Mouse (Mus musculus): Measurements from ENCODE around the gene Sipa1l3. TPM values are rescaled to one million over a fixed set of nuclear protein-coding genes. Genes with fewer than 3 reads are reported as not detected.
A peak's percentile ranks its signal among the peaks of the same experiment; 100 is the strongest.

The Sipa1l3 gene
- polyA plus RNA-seq, 1 experiment from 2014 or later: 22.4 TPM

DNA sequence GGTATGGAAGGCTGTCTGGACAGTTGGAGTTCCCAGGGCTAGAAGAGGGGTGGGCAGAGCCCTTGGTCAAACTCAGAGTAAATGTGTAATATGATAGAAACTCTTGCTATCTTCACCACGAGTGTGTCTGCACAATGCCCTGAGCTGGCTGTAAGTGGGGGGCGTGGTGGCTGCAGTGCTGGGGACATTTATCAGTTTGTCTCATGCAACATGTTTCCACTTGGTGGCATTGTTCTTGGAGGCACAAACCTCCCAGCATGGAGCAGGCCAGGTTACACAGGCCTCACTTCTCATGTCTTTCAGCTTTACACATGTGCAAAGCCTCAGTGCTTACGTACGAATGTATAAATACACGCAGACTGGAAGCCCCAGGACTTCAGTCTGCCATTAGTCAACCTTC lies 146.3 kb downstream of the Sipa1l3 start:
- peaks cover 10% of the 10 kb centered on the region; the same call in 1 of the 2 replicates for H3K36me3 ChIP-seq (replicated peaks)
- WGBS: 87% methylated on average over 5 of the region's 5 CpGs
- H3K4me2 ChIP-seq: no peak overlapping the region
- no peaks in the 10 kb centered on the region for H3K27me3 ChIP-seq (replicated peaks)
- H3K9me3 ChIP-seq: no peaks in the 10 kb centered on the region
- H3K4me1 ChIP-seq: peaks cover 14% of the 10 kb centered on the region
- no peak for ATAC-seq (replicated peaks)
- H3K27ac ChIP-seq: no peak overlapping the region
- H3K9ac ChIP-seq: no peak overlapping the region
- no peak overlapping the region for H3K4me3 ChIP-seq

DNA sequence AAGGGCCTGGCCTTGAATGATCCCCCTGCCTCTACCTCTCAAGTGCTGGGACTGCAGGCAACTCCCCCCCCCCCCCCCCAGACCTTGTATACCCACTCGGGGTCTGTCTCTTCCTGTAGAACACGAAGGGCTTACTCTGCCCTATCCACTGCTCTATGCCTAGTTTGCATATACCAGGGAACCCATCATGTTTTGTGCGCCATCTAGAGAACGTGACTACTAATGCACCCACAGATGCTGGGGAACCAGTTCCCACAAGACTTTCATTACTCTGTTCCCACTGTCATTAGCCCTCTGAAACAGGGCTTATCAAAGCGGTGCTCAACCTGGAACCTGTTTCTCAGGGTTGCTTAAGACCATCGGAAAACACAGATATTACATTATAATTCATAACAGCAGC lies 148.4 kb downstream of the Sipa1l3 start:
- WGBS: 62% methylated on average over 6 of the region's 6 CpGs
- H3K27me3 ChIP-seq (replicated peaks): no peaks in the 10 kb centered on the region

GRCm38 (mm10) chr7:29368004-29368320 lies 150.5 kb downstream of the Sipa1l3 start:
- WGBS: 40% methylated on average over 5 of the region's 5 CpGs

More for the DNA sequence above, 148.4 kb downstream of the Sipa1l3 start:
- Histone ChIP-seq H3K9me3 (no peaks in the 10 kb centered on the region), H3K4me3 (no peak overlapping the region), H3K9ac (no peak overlapping the region), H3K27ac (no peak overlapping the region), H3K4me1 (peaks cover 20% of the 10 kb centered on the region), H3K4me2 (no peak overlapping the region), H3K36me3 (replicated peaks) (no peaks in the 10 kb centered on the region)
- no peak for ATAC-seq (replicated peaks)

DNA sequence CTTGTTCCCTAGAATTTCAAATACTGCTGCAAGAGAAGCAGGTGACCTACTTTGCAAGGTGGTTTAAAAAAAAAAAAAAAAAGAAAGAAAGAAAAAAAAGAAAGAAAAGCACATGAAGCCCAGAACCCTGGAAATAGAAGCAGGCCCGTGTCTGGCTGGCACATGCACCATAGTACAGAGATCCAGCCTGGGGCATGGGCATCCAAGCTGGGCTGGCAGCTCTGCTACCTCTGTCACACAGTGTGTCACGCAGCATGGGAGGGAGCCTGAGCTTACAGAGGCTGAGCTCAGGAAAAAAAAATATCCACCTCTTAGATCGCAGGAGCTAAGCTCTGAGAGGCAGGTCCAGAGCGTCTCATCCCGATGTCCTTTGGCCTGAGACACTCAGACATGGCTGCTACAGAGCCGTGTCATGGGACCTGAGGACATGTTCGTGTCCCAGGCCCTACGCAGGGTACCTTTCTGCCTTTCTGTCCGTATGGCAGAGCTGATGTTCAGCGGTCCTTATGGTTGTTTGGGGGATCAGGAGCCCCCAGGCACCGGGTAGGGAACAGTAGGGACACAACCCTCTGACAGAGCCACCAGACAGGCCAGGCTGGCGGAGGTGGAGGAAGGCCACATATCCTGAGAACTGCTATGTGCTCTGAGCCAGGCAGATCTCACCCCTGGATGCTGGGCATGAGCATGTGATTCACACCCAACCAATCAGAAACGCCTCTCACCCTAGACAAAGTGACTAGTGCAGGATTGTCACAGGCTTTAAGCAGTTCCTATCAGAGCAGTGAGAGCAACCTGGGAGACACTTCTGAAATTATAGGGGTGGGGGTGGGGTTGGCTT lies 151.1 kb downstream of the Sipa1l3 start:
- H3K36me3 ChIP-seq (replicated peaks): no peaks in the 10 kb centered on the region
- no peak overlapping the region for H3K4me3 ChIP-seq
- H3K9ac ChIP-seq: peak overlapping the region; percentile 28
- 70% methylated on average over 13 of the region's 13 CpGs for WGBS
- no peaks in the 10 kb centered on the region for H3K27me3 ChIP-seq (replicated peaks)
- H3K4me1 ChIP-seq: peaks cover 20% of the 10 kb centered on the region
- no peaks in the 10 kb centered on the region for H3K9me3 ChIP-seq
- peak overlapping the region; percentile 30 for H3K4me2 ChIP-seq
- H3K27ac ChIP-seq: peak overlapping the region; percentile 88
- peak; percentile 95 for ATAC-seq (replicated peaks)

More at GRCm38 (mm10) chr7:29368004-29368320, 150.5 kb downstream of the Sipa1l3 start:
- peak overlapping the region; percentile 30 for H3K4me2 ChIP-seq
- H3K9ac ChIP-seq: no peak overlapping the region
- peak; percentile 40; the same call in 1 of the 2 replicates for ATAC-seq (replicated peaks)
- H3K9me3 ChIP-seq: no peaks in the 10 kb centered on the region
- peak overlapping the region; percentile 88 for H3K27ac ChIP-seq
- no peaks in the 10 kb centered on the region for H3K27me3 ChIP-seq (replicated peaks)
- H3K4me3 ChIP-seq: no peak overlapping the region
- no peaks in the 10 kb centered on the region for H3K36me3 ChIP-seq (replicated peaks)
- peaks cover 20% of the 10 kb centered on the region for H3K4me1 ChIP-seq

- WGBS: 8% methylated on average over 4 of the region's 4 CpGs
Observed at GRCm38 (mm10) chr7:29364052-29364451, 154.4 kb downstream of the Sipa1l3 start.

DNA sequence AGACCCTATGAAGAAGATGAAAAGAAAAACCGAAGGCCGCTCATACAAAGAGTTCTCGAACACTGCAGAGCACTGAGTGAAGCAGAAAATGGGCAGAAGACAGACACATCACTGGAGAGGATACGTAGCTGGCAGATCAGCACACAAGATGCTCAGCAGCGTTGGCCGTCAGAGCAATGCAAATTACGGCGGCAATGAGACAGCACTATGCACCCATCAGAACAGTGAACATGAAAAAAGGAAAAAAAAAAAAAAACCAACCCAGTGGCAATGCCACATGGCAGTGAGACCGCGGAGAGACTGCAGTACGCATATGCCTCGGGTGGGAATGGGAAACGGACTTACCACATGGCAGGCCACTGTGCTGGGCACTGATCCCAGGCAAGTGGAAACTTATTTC lies 156.9 kb downstream of the Sipa1l3 start:
- Histone ChIP-seq H3K27ac (no peak overlapping the region), H3K9ac (no peak overlapping the region), H3K9me3 (no peaks in the 10 kb centered on the region), H3K4me2 (no peak overlapping the region), H3K4me1 (no peaks in the 10 kb centered on the region), H3K4me3 (no peak overlapping the region), H3K36me3 (replicated peaks) (no peaks in the 10 kb centered on the region), H3K27me3 (replicated peaks) (no peaks in the 10 kb centered on the region)
- ATAC-seq (replicated peaks): no peak
- WGBS: 85% methylated on average over 13 of the region's 13 CpGs

More at GRCm38 (mm10) chr7:29364052-29364451, 154.4 kb downstream of the Sipa1l3 start:
- H3K27ac ChIP-seq: no peak overlapping the region
- no peaks in the 10 kb centered on the region for H3K27me3 ChIP-seq (replicated peaks)
- H3K4me2 ChIP-seq: no peak overlapping the region
- H3K4me3 ChIP-seq: no peak overlapping the region
- H3K36me3 ChIP-seq (replicated peaks): no peaks in the 10 kb centered on the region
- H3K9me3 ChIP-seq: no peaks in the 10 kb centered on the region
- no peak overlapping the region for H3K9ac ChIP-seq
- H3K4me1 ChIP-seq: peaks cover 20% of the 10 kb centered on the region
- ATAC-seq (replicated peaks): no peak

- peaks cover 12% of the 10 kb centered on the region; the same call in 1 of the 2 replicates for H3K36me3 ChIP-seq (replicated peaks)
Observed at GRCm38 (mm10) chr7:29355406-29355805, 163.0 kb downstream of the Sipa1l3 start.

DNA sequence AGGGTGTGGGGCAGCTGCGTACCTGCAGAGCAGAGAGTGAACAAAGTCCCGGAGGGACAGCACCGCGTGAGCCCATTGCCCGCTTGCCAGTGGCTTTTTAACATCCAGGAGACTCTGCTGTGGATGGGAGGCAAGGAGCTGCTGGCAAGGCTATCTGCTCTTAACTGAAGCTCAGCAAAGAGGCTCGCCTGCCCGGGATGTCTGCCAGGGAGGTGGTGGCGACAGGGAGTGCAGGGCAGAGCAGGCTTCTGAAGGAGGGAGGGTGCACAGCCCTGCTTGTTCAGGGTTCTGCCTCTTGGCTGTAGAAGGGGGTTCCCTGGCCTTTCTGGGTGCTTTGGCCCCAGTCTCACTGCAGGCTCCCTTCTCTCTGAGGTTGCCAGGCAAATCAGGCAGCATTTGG lies 164.3 kb downstream of the Sipa1l3 start:
- Histone ChIP-seq H3K9me3 (no peaks in the 10 kb centered on the region), H3K36me3 (replicated peaks) (peaks cover 12% of the 10 kb centered on the region; the same call in 1 of the 2 replicates), H3K9ac (no peak overlapping the region)

More at GRCm38 (mm10) chr7:29355406-29355805, 163.0 kb downstream of the Sipa1l3 start:
- H3K4me1 ChIP-seq: no peaks in the 10 kb centered on the region
- WGBS: 90% methylated on average over 8 of the region's 8 CpGs
- no peaks in the 10 kb centered on the region for H3K9me3 ChIP-seq
- H3K4me3 ChIP-seq: no peak overlapping the region
- no peaks in the 10 kb centered on the region for H3K27me3 ChIP-seq (replicated peaks)
- no peak for ATAC-seq (replicated peaks)
- H3K27ac ChIP-seq: no peak overlapping the region
- no peak overlapping the region for H3K4me2 ChIP-seq
- H3K9ac ChIP-seq: no peak overlapping the region

GRCm38 (mm10) chr7:29352246-29352645 lies 166.2 kb downstream of the Sipa1l3 start:
- H3K9ac ChIP-seq: no peak overlapping the region
- H3K27me3 ChIP-seq (replicated peaks): no peaks in the 10 kb centered on the region
- H3K9me3 ChIP-seq: no peaks in the 10 kb centered on the region
- no peak for ATAC-seq (replicated peaks)
- no peaks in the 10 kb centered on the region for H3K4me1 ChIP-seq
- no peak overlapping the region for H3K27ac ChIP-seq
- 82% methylated on average over 8 of the region's 8 CpGs for WGBS
- H3K36me3 ChIP-seq (replicated peaks): peaks cover 12% of the 10 kb centered on the region; the same call in 1 of the 2 replicates
- H3K4me3 ChIP-seq: no peak overlapping the region
- no peak overlapping the region for H3K4me2 ChIP-seq

More for the DNA sequence above, 164.3 kb downstream of the Sipa1l3 start:
- WGBS: 84% methylated on average over 8 of the region's 8 CpGs
- Histone ChIP-seq H3K27me3 (replicated peaks) (no peaks in the 10 kb centered on the region), H3K4me1 (no peaks in the 10 kb centered on the region), H3K4me3 (no peak overlapping the region), H3K27ac (no peak overlapping the region), H3K4me2 (no peak overlapping the region)
- ATAC-seq (replicated peaks): no peak

- 87% methylated on average over 10 of the region's 10 CpGs for WGBS
- Histone ChIP-seq H3K4me3 (no peak overlapping the region), H3K9me3 (no peaks in the 10 kb centered on the region), H3K27me3 (replicated peaks) (no peaks in the 10 kb centered on the region), H3K4me2 (no peak overlapping the region), H3K9ac (no peak overlapping the region), H3K36me3 (replicated peaks) (peaks cover 12% of the 10 kb centered on the region; the same call in 1 of the 2 replicates), H3K27ac (no peak overlapping the region), H3K4me1 (peaks cover 6% of the 10 kb centered on the region; the same call in 1 of the 2 replicates)
- ATAC-seq (replicated peaks): no peak
Observed at GRCm38 (mm10) chr7:29350489-29350888, 168.0 kb downstream of the Sipa1l3 start.

DNA sequence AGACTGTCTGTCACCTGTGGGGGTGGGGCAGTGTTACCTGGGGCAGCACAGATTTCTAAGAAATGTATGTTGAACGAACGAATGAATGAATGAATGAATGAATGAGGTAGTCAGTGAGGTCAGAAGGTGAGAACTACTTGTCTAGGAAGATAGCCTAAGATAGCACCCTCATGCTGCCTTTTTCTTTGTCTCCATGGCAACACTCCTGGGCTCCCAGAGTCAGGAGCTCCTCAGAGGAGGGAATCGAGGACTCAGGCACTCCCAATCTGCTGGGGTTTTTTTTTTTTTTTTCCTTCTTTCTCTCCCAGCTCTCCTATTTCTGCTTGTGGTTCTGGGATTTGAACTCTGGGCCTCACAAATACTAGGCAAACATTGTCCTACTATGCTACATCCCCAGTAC lies 172.2 kb downstream of the Sipa1l3 start:
- ATAC-seq (replicated peaks): no peak
- Histone ChIP-seq H3K4me3 (no peak overlapping the region), H3K27ac (no peak overlapping the region), H3K9ac (no peak overlapping the region), H3K9me3 (no peaks in the 10 kb centered on the region), H3K36me3 (replicated peaks) (peaks cover 4% of the 10 kb centered on the region; the same call in 1 of the 2 replicates), H3K27me3 (replicated peaks) (no peaks in the 10 kb centered on the region), H3K4me1 (peaks cover 12% of the 10 kb centered on the region; the same call in 1 of the 2 replicates), H3K4me2 (no peak overlapping the region)
- 55% methylated on average over 3 of the region's 3 CpGs for WGBS

DNA sequence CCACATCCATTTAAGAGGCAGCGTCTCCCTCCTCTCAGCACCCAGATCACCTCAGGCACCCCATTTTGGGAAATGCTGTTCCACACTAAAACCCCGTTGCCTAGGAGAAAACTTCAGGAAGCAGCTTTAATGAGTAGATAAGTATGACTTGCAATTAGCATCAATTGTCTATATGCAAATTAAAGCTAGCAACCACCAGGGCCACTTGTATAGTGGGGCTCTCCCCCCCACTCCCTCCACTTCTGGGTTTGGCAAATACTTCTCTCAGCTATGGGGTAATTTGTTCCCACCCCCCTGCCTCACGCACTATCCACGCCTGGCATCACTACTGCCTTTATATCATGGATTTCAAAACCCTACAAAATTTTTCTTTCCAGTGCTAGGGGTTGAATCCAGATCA lies 172.9 kb downstream of the Sipa1l3 start:
- 59% methylated on average over 4 of the region's 4 CpGs for WGBS
- Histone ChIP-seq H3K9ac (no peak overlapping the region), H3K27ac (no peak overlapping the region)

More for the DNA sequence above, 172.9 kb downstream of the Sipa1l3 start:
- H3K4me2 ChIP-seq: no peak overlapping the region
- H3K9me3 ChIP-seq: no peaks in the 10 kb centered on the region
- H3K4me1 ChIP-seq: peaks cover 12% of the 10 kb centered on the region; the same call in 1 of the 2 replicates
- ATAC-seq (replicated peaks): no peak
- H3K4me3 ChIP-seq: no peak overlapping the region
- H3K36me3 ChIP-seq (replicated peaks): no peaks in the 10 kb centered on the region; the same call in 1 of the 2 replicates
- no peaks in the 10 kb centered on the region for H3K27me3 ChIP-seq (replicated peaks)

All from midbrain, embryonic 15.5 days (tissue).